Mouse (Mus musculus) erythroblast, embryonic 14.5 days (primary cell): Measurements from ENCODE around the gene Myo18b. TPM values are rescaled to one million over a fixed set of nuclear protein-coding genes. Genes with fewer than 3 reads are reported as not detected.

Experiments
- H3K27me3 ChIP-seq: 2 replicates; pipeline ENCODE4 v1.6.1; 2012; ENCODE audit warnings: inconsistent platforms; ENCODE audit not compliant: control insufficient read depth
- H3K36me3 ChIP-seq: 2 replicates; pipeline ENCODE4 v1.6.1; 2012; ENCODE audit warnings: mild to moderate bottlenecking, inconsistent platforms; ENCODE audit not compliant: control insufficient read depth
- H3K4me1 ChIP-seq: 2 replicates; pipeline ENCODE4 v1.6.1; 2012; ENCODE audit warnings: inconsistent platforms; ENCODE audit not compliant: control insufficient read depth
- H3K4me3 ChIP-seq: replicated peaks from 2 replicates; pipeline ENCODE3; 2012; ENCODE audit warnings: moderate library complexity, mild to moderate bottlenecking, inconsistent platforms
- H3K9me3 ChIP-seq: 2 replicates; pipeline ENCODE4 v1.6.1; 2012; ENCODE audit warnings: low read length, inconsistent platforms, mixed read lengths; ENCODE audit not compliant: control insufficient read depth
- GATA1 ChIP-seq: IDR thresholded peaks from 2 replicates; pipeline ENCODE4 v1.6.1; 2012; ENCODE audit warnings: low read length, inconsistent platforms, mixed read lengths
- TAL1 ChIP-seq: IDR thresholded peaks from 3 replicates; pipeline ENCODE4 v1.6.1; 2012; ENCODE audit warnings: low read length, inconsistent platforms, mixed read lengths
- polyA plus RNA-seq: library from polyadenylated mRNA; stranded (reverse); fragments of >175 nt; gene quantifications from 2 replicates; pipeline ENCODE4 v1.2.3, GENCODE M21; 2012

Myo18b gene
- polyA plus RNA-seq = not detected in 2 replicates

DNA sequence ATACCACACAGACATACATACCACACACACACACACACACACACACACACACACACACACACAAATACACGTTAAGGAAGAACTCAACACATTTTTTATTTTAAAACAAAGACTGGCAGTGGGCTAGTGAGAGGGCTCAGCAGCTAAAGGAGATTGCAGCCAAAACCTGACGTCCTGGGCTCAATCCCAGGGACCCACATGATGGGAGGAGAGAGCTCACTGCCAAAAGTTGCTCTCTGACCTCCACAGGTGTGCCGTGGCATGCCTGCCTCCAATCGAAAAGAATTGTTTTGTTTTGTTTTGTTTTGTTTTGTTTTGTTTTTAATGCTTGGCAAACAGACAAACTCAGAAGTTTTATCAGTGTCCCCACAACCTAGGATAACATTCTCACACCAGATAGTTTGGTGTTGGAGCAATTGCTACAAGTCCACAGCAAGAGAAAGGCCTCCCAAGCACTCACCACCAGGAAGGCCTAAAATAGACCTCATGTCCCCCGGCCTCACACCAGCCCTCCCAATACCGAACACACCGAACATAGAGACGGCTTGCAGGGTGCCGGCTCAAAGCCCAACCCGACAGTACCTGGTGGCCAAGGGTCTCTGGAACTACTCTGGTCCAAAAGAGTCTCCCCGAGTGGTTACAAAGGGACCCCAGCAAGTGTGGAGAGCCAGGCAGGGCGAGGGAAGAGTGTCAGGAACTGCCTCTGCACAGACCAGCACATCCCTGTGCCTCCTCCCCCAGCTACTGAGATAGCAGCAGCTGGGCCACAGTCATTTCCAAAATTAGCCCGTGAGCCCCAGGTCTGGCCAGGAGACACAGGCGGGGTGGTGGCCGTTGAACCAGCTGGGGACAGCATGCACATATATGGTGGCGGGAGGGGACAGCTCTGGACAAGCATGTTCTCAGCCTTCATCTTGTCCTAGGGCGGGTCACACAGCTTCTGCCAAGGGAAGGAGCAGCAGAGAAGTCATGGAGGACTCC, at the start of gene Myo18b:
Gene Myo18b (minus strand): TSS at position 689 of the 981 bp plus-strand sequence.
- Histone ChIP-seq H3K4me1 (no peaks in the 10 kb centered on the region), H3K9me3 (peaks cover 11% of the 10 kb centered on the region), H3K36me3 (no peaks in the 10 kb centered on the region), H3K4me3 (no peak within 1 kb of the TSS), H3K27me3 (no peaks in the 10 kb centered on the region)
- TF ChIP-seq GATA1 (no peak), TAL1 (no peak)

DNA sequence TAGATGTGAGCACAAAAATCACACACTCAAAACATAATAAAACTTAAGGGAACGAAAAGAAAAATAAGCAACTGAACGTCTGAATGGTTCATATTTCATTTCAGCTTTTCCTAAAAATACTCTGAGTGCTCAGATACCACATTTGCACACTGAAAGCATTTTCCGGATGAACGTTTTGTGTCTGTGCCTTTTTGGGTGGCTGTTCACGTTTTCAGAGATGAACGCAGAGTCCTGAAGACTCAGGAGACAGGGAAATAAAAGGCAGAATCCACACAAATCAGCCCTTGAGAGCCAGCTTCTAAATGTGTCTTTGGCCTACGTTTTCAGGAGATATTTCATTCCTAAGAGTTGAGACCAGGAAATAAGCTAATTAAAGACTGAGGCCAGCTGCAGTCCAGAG, 49.8 kb upstream of the Myo18b start:
- H3K9me3 ChIP-seq = no peaks in the 10 kb centered on the region
- no peaks in the 10 kb centered on the region for H3K27me3 ChIP-seq
- no peaks in the 10 kb centered on the region; the same call in 1 of the 2 replicates for H3K36me3 ChIP-seq
- no peak overlapping the region for H3K4me3 ChIP-seq
- no peaks in the 10 kb centered on the region for H3K4me1 ChIP-seq
- TF ChIP-seq GATA1 = no peak
- TF ChIP-seq TAL1 = no peak

DNA sequence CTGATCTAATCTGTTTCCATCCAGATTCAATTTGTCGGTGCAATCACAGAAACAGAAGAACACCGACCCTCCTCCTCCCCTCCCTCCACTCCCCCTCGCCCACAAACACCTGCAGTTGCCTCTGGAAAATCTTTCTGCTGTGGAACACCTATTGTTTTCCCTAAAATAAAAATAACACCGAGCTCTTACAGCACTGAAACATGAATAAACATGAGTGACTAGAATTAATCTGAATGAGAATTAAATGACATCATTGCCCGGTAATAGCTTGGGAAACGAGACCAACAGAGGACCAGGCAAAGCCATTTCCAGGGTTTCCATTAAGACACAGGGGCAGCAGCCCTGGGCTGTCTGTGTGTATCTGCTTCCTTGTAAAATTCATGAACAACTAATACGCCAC, 46.1 kb upstream of the Myo18b start:
- TF ChIP-seq GATA1 (no peak), TAL1 (no peak)
- no peaks in the 10 kb centered on the region; the same call in 1 of the 2 replicates for H3K36me3 ChIP-seq
- no peaks in the 10 kb centered on the region for H3K4me1 ChIP-seq
- H3K9me3 ChIP-seq = no peaks in the 10 kb centered on the region
- H3K4me3 ChIP-seq = no peak overlapping the region
- no peaks in the 10 kb centered on the region for H3K27me3 ChIP-seq

DNA sequence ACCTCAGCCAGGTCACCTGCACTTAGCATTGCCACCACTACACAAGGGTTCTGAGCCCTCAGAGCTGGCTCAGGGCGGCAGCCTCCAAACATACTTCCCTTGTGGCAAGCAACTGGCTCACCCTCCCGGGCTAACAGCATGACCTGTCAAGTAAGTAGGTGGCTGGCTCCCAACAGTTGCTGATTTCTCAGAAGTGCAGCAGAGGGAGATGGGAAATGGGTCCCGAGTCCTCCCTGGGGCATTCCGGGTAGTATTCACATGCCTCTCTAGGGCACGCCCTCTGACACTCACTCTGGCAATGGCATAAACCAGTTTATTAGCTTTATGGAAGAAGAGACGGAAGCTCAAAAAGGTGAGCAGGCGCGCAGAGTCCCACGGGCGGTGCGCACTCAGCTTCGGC, 44.8 kb upstream of the Myo18b start:
- H3K4me1 ChIP-seq = no peaks in the 10 kb centered on the region
- H3K4me3 ChIP-seq = no peak overlapping the region
- TF ChIP-seq TAL1 = no peak
- no peak for TF ChIP-seq GATA1
- H3K27me3 ChIP-seq = no peaks in the 10 kb centered on the region
- H3K9me3 ChIP-seq = no peaks in the 10 kb centered on the region
- no peaks in the 10 kb centered on the region; the same call in 1 of the 2 replicates for H3K36me3 ChIP-seq

DNA sequence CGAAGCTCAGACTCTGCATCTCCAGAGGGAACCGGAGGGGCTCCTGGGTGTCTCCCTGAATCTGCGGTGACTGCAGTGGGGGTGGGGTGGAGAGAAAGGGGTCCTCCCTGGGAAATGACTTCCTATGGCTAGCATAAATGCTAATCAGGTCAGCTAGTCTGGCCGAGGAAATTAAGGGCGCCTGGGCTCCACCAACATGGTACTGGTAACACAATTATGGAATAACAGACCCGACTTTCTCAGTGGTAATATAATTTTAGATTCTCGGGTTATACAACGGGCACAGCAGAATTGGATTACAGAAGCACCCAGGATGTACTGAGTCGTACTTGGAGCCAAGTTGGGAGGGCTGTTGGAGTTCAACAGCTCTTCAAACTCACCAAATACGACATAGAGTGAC, 40.5 kb upstream of the Myo18b start:
- no peaks in the 10 kb centered on the region for H3K4me1 ChIP-seq
- no peaks in the 10 kb centered on the region; the same call in 1 of the 2 replicates for H3K36me3 ChIP-seq
- no peak for TF ChIP-seq GATA1
- no peak for TF ChIP-seq TAL1
- no peaks in the 10 kb centered on the region for H3K9me3 ChIP-seq
- H3K4me3 ChIP-seq = no peak overlapping the region
- H3K27me3 ChIP-seq = no peaks in the 10 kb centered on the region

DNA sequence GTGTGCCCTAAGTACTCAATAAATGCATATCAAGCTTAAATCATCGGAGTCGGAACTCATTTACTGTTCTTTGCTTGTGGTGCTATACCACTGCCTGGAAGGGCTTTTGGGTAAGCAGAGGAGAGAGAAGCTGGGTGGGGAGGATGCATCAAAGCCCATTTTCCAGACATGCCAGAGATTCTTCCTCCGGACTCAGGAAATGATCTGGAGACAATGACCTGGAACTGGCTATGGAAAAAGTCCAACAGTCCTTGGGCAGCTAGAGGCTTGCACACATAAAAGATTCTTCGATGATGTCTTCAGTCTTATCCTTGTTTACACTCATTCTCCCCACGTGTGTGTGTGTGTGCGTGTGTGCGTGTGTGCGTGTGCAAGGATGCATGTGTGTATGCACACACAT, 39.3 kb upstream of the Myo18b start:
- H3K4me3 ChIP-seq = no peak overlapping the region
- H3K4me1 ChIP-seq = no peaks in the 10 kb centered on the region
- H3K9me3 ChIP-seq = no peaks in the 10 kb centered on the region

DNA sequence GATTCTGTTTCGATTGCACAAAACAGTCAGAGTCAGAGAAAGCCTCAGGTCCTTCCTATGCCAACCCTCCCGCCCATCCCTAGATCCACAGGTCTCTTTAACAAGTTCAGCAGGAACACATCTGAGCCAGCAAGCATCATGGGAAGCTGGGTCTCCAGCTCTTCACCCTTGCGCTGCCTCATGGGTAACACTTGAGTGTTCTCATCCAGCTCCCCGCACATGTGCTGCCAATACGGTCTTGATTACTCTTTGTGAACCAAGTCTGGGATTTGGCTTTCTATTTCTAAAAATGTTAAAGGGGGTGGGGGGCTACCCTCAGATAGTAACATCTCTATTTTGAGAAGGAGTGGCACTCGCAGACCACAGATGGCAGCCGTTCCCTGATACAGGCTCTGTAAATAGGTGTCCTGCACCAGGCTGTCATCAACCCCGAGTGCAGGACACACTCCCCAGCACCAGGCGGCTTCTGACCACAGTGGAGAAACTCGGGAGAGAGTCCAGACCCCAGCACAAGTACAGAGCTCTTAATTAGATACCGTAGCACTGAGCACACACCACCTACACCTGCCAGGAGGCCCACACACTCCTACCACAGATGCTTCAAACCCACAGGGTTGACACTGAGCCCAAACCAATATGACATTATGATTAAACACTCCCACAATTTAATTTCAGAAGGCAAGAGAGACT, 36.9 kb upstream of the Myo18b start:
- no peaks in the 10 kb centered on the region for H3K4me1 ChIP-seq
- no peaks in the 10 kb centered on the region for H3K9me3 ChIP-seq
- no peak for TF ChIP-seq TAL1
- no peak for TF ChIP-seq GATA1
- no peaks in the 10 kb centered on the region; the same call in 1 of the 2 replicates for H3K36me3 ChIP-seq
- no peak overlapping the region for H3K4me3 ChIP-seq
- H3K27me3 ChIP-seq = no peaks in the 10 kb centered on the region

More for the DNA sequence above, 39.3 kb upstream of the Myo18b start:
- H3K27me3 ChIP-seq = no peaks in the 10 kb centered on the region
- no peaks in the 10 kb centered on the region; the same call in 1 of the 2 replicates for H3K36me3 ChIP-seq
- no peak for TF ChIP-seq TAL1
- no peak for TF ChIP-seq GATA1

DNA sequence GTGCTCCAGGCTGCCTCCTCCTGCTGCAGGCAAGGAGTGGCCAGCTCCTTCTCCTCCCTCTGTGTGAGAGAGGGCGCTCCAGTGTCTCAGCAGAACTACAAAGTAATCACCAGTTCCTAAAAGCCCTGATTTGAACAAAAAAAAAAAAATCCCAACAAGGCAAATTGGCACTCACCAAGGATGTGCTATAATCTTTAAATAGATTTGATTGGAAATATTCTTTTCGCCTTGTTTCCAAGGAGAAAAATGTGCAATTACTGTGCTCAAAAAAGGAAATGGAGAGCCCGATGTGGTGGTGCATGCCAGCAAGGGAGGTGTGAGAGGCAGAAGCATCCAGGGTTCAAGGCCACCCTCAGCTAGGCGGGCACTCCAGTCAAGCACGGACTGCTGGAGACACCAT, 35.7 kb upstream of the Myo18b start:
- peaks cover 3% of the 10 kb centered on the region for H3K9me3 ChIP-seq
- H3K4me3 ChIP-seq = no peak overlapping the region
- H3K36me3 ChIP-seq = no peaks in the 10 kb centered on the region; the same call in 1 of the 2 replicates
- TF ChIP-seq GATA1 (no peak), TAL1 (no peak)
- H3K4me1 ChIP-seq = no peaks in the 10 kb centered on the region
- H3K27me3 ChIP-seq = no peaks in the 10 kb centered on the region

DNA sequence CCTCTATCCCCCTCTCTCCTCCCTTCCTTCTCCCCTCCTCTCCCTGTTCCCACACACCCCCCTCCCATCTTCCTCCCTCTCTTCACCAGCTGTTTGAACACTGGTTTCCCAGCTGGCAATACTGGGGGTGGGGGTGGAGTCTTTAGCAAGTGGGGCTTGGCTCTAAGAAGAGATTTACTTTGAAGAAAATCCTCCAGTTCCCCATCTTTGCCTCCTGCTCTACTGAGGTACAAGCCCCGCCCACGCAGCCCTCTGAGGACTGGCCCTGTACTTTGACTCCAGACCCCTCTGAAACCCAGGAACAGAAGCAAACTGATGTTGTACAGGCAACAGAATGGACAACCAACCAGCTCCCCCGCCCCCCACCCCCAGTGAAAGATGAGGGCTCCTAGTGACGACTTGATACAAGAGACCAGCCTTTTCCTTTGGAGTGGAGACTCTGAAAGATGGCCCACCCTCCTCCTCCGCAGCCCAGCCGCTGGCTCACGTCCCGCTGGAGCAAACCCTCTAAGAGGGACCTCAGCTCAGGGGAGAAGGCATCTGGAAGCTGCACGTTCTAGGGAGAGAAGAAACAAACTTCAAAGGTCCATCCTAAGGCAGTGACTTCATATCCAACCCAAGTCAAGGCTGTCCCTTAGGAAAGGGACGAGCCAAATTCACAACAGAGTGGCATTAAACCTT, 32.2 kb upstream of the Myo18b start:
- TF ChIP-seq GATA1 (no peak), TAL1 (no peak)
- peaks cover 7% of the 10 kb centered on the region for H3K9me3 ChIP-seq
- no peak overlapping the region for H3K4me3 ChIP-seq
- H3K4me1 ChIP-seq = no peaks in the 10 kb centered on the region
- no peaks in the 10 kb centered on the region for H3K27me3 ChIP-seq
- no peaks in the 10 kb centered on the region; the same call in 1 of the 2 replicates for H3K36me3 ChIP-seq
